Mouse (Mus musculus) ovary, adult 18-20 months (tissue): Measurements from ENCODE around the gene Stx6.
"Not testable (repeated sequence)": the region's sequence is repeated elsewhere in the genome, so short reads cannot be mapped to it uniquely, and the experiment has no call there.

Experiments
- DNase-seq: peaks from one replicate; pipeline ENCODE4 v3.0.0; 2022; ENCODE audit warnings: low spot score, mixed read lengths

Gene Stx6

DNA sequence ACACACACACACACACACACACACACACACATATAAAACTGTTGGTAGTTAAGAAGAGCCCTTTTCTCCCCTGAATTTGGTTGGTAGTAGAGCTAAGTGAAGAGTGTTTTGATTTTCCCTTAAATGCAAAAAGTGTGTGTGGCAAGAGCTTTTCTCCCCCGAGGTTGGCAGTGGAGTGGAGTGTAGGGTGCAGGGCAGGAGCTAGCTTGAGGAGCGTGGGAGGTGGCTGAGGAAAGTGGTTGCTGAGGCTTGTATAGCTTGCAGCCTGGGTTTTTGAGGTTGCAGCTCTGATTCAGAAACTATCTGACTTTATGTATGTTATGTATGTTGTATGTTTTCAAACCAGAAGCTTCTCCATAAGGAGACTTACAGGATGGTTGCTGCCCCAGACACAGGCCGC, 8.9 kb downstream of the Stx6 start:
- DNase-seq = no peak

GRCm38 (mm10) chr1:155169935-155170334, 11.4 kb downstream of the Stx6 start:
- no peak for DNase-seq

DNA sequence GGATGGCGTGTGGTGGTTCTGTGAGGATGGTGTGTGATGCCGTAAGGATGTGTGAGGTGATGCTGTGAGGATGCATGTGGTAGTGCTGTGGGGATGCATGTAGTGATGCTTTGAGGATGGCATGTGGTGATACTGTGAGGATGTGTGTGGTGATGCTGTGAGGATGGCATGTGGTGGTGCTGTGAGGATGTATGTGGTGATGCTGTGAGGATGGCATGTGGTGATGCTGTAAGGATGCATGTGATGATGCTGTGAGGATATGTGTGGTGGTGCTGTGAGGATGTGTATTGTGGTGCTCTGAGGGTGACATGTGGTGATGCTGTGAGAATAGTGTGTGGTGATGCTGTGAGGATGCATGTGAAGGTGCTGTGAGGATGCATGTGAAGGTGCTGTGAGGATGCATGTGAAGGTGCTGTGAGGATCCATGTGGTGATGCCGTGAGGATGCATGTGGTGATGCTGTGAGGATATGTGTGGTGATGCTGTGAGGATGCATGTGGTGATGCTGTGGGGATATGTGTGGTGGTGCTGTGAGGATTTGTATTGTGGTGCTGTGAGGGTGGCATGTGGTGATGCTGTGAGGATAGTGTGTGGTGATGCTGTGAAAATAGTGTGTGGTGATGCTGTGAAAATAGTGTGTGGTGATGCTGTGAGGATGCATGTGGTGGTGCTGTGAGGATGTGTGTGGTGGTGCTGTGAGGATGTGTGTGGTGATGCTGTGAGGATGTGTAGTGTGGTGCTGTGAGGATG, 14.6 kb downstream of the Stx6 start:
- DNase-seq = no peak

GRCm38 (mm10) chr1:155173644-155174016, 15.1 kb downstream of the Stx6 start:
- DNase-seq = not testable (repeated sequence)

DNA sequence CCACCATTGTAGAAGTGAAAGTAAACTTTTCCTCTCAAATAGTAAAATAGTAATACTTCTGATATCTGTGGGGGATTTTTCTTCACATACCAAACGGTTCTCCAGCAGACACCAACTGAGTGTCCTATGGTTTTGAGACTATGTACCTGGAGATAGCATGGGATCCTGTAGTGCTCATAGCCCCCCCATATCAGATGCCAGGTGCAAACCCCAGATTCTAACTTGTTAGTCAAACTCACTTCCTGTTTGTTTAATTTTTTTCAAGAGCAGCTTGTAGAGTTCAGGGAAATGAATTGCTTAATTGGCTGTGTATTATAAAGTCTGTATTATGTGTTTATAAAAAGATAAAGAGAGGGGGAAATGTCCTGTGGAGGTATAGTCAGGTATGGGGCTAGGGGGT, 15.9 kb downstream of the Stx6 start:
- no peak for DNase-seq

GRCm38 (mm10) chr1:155178192-155178924, 19.8 kb downstream of the Stx6 start:
- no peak for DNase-seq

GRCm38 (mm10) chr1:155184191-155184590, 25.7 kb downstream of the Stx6 start:
- no peak for DNase-seq

- no peak for DNase-seq
These were observed 30.1 kb downstream of the Stx6 start for GRCm38 (mm10) chr1:155188656-155189055.

DNA sequence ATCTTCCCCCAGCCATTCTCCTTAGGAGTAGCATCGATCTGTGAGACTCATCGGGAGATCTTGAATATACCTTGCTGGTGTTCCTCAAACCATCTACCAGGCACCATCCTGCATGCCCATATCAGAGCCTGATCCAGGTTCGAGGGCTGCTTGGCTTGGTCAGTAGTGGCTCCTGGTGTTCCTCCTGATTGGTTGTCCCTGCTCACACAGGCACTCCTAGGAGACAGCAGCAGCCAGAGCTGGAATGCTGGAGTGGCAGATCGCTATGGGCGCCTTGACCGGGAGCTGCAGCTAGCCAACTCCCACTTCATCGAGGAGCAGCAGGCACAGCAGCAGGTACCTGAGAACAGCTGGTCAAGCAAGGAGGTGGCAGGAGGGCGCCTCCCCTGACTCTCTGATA, 32.7 kb downstream of the Stx6 start:
- DNase-seq = no peak

DNA sequence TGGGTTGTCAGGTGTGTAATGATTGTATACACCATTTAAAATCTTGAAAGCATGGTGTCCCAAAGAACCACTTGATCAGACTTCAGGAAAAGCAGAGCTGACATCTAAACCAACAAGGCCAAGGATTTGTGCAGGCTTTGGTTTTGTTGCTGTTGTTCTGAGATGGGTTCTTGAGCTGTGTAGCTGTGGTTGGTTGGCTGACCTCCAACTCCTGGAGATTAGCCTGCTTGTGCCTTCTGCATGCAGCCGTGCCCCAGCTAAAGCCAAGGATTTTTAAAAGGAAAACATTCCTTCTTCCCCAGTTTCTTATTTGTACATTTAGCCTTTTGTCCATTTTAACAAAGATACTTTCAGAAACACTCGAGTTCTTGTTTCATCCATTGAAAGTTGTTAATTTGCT, 33.2 kb downstream of the Stx6 start:
- peak; percentile 86 for DNase-seq

- DNase-seq = no peak
These were observed 34.4 kb downstream of the Stx6 start for GRCm38 (mm10) chr1:155192805-155193368.

DNA sequence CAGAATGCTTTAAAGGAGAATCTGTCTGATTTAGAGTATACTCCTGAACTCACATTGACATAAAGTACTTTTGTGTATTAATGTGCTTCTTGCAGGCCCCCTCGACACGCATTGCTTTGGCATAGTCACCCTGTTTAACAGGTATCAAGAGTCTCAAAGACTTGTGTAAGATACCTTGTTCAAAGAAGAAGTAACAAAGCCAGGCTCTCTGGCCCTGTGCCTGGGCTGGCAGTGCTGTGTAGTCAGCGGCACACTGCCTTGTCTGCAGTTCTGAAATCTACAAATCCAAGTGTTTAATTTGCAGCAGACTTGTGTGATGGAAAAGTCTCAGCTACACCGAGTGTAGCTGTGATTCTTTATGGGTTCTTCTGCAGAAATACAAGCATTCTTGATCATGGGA, 38.2 kb downstream of the Stx6 start:
- no peak for DNase-seq

DNA sequence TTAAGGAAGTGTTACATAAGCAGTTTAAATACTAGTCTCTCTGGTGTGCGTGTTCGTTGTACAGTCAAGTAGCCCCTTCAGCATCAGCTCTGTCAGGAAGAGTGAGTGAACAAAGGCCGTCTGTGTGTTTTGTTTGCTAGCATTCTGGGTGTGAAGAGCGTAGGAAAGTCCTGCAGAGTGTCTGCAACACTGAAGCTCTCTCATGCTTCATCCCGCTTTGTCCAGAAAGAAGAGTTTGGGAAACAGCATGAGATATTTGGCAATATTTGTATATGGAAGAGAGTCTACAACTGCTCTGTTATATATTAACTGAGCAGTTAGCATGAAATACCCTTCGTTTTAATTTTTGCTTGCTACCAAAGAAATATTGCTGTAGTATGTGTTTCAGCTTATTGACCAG, 41.0 kb downstream of the Stx6 start:
- no peak for DNase-seq

- no peak for DNase-seq
These were observed 42.5 kb downstream of the Stx6 start for GRCm38 (mm10) chr1:155200967-155201366.

DNA sequence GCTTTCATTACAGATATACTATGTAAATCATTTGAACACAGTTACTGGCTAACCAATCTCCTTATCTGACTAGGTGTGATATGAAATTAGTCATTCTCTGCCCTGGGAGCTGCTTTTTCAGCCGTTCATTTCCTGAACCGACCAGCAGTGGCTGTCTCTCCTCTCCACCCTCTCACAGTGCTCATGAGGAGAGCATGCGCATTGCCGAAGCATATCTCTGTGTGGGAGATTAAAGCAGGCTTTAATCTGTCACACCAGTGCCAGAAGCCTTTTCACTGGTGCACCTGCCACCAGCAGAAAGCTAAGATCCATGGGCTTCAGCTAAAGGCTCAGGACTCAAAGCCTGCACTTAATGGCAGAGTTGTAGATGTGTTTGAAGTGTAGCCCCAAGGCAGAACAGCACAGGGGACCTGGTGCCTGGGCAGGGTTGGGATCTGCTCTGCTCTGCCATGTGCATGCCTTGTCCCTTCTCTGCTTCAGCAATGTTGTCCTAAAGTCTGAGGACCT, 42.9 kb downstream of the Stx6 start:
- DNase-seq = no peak

GRCm38 (mm10) chr1:155201914-155202313, 43.4 kb downstream of the Stx6 start:
- no peak for DNase-seq

- no peak for DNase-seq
These were observed 44.0 kb downstream of the Stx6 start for GRCm38 (mm10) chr1:155202472-155202871.

DNA sequence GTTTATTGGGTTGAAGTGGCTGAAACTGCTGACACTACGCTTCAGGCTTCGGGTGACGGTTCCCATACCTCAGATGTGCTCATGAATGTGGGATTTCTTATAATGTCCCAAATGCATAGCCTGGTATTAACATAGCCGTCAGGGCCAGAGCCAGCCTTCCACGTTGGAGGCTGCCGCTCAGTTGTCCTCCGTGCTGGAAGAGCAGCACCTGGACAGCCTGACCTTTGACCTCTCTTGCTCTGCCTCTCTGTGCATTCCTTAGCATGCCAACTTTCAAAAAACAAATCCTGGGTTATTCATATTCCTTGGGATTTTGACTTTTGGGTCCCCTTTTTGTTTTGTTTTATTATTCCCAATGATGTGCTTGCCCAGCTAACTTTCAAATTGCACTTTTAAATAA, 44.6 kb downstream of the Stx6 start:
- no peak for DNase-seq

GRCm38 (mm10) chr1:155203954-155204353, 45.4 kb downstream of the Stx6 start:
- DNase-seq = no peak

DNA sequence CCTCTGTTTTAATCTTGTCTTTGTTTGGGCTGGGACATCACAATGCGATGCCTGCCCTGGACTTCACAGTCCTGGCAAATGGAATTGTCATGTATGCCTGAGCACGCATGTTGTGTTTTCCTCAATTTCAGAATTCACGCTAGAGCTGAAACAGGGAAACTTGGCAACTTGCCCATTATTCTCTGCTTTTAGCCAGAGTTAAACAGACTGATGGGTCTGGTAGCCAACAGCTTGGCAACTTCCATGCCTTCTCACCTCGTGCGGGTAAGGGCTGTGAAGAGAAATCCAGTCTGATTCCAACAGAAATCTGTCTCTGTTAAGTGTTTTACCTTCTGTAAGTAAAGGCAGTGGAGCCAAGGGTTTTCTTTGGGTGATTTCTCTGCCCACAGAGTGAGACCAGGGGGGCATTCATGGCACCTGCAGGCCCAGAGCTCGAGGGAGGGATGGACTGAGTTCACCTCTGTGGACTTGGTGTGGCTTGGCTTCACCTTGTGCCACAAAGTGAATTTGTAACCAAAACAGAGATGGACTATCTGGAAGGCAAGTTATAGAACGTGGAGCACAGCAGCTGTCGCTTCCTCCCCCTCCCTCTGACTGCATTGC, 46.1 kb downstream of the Stx6 start:
- DNase-seq = no peak

DNA sequence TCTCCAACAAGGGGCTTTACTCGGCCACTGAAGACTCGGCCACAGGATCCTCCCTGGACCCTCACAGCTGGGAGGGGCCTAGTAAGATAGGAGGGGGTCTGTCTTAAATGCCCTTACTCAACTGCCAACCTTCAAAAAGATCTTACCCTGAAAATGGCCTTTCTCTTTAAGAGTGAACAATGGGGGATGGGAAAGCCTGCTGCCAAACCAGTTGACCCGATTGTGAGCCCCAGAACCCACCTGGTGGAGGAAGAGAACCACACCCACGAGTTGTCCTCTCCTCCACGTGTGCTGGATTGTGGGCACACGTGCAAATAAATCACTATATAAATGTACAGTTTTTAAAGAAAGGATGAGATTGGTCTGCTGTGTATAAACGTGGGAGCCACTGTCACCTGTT, 46.8 kb downstream of the Stx6 start:
- DNase-seq = no peak

- DNase-seq = no peak
These were observed 47.5 kb downstream of the Stx6 start for GRCm38 (mm10) chr1:155205822-155206660.
